Mouse (Mus musculus): Measurements from ENCODE around the gene Sgsm3.

- TF ChIP-seq CTCF (IDR thresholded peaks at IDR 0.05; ENCODE audit: extremely low read depth, insufficient read depth, insufficient read length, insufficient replicate concordance) (no peak), POLR2A (IDR thresholded peaks at IDR 0.05; ENCODE audit: low read depth, low read length) (no peak)
Observed at GRCm38 (mm10) chr15:81010114-81010513, 32.5 kb downstream of the Sgsm3 start.
